Mouse (Mus musculus): ENCODE data around the gene Igfbp5. TPM values are rescaled to one million over a fixed set of nuclear protein-coding genes. Genes with fewer than 3 reads are reported as not detected.

Igfbp5 gene
- total RNA-seq, 2 experiments from 2014 or later, result 161 to 274 TPM

DNA sequence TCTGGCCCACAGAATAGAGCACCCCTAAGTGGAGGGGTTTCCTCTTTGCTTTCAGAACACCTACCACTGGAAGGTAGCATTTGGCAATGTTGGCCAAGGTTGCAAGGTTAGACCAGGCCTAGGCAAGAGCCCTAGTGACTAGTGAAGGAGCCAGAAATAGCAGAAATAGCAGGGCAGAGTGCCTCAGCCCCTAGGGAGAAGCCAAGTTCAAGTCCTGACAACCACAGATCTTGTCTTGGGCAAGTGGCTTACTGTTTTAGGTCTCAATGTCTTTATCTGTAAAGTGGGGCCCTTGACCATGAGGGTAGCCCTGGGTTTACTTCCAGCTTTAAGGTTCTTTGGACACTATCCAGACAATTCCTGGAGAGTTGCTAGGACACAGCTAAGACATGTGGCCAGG is 5.4 kb downstream of the Igfbp5 start:
- DNase-seq, result no peak

DNA sequence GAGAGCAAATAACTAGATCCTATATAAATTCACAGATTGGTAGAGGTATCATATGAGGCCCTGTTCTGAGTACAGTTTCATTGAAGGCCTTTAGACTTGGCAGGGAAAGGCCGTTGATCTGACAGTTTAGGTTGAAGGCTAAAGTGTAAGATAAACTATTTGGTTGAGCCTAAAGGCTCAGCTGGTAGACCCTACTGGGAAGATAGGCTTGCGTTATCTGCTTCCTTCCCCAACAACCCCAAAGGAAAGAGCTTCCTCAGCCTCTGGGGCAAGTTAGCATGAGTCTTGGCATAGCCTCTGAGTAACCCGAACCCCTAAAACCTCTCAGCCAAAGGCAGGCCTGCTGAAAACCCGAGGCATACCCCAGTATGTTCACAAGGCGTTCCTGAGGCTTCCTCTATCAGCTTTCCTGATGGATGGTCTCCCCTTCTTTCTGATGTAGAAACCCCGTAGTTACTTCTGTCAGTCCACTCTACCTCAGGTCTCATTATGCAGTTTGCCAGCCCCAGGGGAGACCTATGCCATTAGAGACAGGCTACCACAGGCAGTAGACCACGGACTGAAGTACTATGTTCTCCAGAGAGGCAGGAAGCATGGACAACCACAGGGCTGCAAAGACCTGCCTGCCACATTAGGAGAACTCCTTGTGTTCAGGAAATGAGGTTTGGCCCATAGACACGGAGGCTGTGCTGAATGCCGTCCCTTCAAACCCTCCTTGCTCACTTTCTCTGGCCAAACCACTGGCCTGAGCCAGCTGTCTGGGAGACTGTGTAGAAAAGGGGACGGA is 6.1 kb downstream of the Igfbp5 start:
- no peak for DNase-seq

DNA sequence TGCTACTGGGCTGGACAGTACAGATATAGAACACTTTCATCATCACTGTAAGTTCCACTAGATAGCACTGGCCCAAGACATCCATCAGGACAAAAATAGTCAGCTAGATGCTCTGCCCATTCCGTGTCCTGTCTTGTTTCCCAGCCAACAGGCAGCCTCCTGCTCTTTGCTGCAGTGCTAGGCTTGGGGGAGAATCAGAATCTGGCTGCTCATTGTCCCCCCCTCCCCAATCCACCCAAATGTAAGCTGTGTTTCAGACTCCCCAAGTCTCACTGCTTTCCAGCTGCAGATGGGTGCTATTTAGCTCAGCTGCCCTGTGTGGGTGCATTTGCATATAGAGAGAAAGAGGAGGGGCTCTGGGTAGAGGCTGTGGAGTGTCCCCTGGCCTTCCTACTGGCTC is 7.3 kb downstream of the Igfbp5 start:
- no peak for DNase-seq

DNA sequence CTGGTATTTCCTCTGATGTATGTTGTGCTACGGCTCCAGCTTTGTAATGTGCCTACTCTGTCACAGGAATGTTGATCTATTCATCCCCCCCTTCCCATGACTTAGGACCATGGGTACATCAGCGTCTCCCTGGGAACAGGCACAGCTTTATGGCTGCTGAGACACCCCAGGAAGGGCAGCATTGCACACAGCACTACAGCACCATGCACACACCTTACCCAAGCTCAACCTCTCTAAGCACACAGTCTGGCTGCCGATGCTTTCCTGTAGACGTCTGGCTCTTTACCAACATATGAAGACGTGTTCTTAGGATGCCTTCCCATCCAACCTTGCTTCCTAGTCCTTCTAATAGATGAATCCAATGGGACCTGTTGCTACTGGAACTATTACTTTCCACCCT is 8.3 kb downstream of the Igfbp5 start:
- DNase-seq, result no peak

DNA sequence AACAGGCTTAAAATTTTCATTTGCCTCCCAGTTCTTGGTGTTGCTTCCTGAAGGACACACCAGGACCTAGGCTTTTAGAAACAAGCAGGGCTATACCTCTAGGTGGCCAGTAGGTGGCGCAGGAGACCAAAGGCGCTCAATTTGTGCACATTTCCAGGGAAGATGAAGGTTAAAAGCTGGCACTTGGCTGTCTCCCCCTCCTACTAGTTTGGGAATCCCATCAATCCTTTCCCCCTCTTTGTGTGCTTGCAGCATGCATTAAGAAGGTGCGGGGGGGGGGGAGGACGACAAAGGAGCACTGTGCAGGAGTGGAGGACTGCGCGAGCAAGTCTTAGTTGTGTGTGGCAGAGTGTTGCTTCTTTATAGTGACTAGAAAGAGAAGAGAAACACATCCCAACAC is 8.8 kb downstream of the Igfbp5 start:
- no peak for DNase-seq

DNA sequence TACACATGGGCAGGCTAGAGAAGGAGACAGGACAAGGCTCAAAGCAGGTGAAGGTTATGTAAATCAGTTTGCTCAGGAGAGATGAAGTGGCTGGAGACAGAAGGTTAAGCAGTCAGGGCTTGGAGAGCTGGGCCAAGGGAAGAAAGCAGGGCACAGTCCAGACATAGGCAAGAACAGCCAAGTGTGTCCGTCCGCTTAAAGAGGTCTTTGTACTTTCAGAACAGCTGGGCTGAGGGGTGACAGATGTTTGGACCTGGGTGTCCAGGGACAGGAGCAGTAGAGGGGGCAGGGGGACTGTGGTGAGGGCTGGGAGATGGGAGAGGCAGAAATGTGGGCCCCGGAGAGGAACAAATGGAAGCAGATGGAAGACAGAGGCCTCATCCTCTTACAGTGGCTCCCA is 10.4 kb downstream of the Igfbp5 start:
- no peak for DNase-seq

DNA sequence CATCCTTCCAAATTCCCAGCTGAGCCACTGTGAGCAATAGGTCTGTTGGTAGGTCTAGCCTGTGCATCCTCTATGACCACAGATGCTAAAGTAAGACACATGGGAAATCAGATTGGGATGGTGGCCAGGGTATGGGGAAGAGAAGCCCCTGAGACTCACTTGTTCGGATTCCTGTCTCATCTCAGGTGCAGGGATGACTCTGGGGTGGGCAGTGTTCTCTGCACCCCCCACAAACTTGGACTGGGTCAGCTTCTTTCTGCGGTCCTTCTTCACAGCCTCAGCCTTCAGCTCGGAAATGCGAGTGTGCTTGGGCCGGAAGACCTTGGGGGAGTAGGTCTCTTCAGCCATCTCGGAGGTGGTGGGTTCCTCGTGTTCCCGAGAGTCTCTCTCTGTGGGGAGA is 11.0 kb downstream of the Igfbp5 start:
- no peak for DNase-seq

DNA sequence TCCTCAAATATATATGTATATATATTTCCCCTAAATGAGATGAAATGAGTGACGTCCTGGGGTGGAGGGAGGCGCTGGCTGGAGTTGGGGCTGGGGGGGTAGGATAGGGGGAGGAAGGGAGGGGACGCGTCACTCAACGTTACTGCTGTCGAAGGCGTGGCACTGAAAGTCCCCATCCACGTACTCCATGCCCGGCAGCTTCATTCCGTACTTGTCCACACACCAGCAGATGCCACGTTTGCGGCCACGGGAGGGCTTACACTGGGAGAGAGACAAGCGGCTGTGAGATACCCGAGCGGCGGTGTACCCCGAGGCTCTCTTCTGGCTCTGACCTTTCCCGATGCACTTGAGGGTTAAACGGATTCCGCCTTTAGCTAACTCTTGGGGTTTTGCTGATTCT is 12.4 kb downstream of the Igfbp5 start:
- DNase-seq, result no peak

DNA sequence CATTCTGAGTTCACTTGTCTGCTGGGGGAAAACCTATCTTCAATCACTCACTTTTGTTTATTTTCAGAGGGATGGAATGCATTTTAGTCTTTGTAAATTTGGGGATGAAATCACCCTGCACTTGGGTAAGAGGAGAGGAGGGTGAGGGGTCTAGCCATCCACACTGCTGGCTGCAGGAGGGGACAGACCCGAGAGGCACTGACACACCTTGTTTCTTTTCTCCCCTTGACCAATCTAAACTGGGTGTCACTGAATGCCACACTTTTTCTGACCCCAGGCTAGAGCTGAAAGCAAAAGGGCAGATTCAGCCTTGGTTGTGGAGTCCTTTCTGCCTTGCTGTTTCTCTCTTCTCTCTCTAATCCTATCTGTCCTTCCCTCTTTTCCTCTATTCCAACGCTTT is 13.0 kb downstream of the Igfbp5 start:
- no peak for DNase-seq

DNA sequence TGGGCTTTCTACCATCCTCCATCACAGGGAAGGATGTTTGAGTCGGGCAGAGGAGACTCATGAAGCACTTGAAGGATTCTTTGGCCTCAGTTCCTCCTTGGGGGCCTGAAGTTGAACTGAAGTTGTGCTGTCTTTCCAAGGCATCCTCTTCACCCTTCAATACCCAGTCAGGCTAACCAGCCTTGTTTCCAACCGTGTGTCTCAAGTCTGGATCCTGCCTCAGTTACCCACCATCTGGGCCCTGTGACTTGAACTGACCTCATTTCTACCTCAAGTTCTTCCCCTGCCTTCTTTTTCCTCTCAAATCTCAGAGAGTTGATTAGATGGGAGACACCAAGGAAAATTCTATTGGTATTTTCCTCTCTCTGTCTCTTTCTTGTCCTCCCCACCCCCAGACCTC is 14.2 kb downstream of the Igfbp5 start:
- DNase-seq, result no peak

DNA sequence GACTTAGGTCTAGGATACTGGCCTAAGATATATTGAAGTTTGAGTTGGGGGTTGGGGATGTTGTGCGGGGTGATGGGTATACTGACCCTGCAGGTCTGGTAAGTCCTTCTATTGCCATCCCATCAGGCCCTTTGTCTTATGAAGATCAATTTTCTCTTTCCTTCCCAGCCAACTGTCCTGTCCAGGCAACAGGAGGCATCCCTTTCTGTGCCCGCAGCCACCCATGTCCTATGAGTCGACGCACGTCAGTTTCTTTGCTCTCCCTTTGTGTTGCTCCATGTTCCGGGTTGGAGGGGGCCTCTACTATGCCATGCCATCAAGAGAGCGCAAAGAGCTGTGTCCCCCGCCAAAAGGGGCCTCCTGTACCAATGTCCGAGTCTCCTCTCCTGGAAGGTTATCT is 14.7 kb downstream of the Igfbp5 start:
- no peak for DNase-seq

DNA sequence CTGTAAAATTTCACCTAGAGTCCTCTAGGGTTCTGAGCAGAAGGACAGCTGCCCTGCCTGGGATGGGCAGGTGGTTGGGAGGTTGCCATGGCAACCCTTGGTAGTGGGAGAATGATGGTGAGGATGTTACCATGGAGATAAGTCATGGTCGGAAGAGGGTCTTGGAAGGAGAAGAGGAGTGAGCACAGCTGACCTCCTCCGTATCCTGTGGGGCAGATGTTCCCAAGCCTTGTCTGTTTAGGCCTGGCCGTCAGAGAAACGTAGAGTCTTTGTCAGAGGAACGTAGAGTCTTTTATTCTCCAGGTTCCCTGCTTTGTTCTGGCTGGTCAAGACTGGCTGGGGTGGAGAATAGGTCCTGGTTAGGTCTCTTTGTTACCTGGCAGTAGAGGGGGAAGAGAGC is 15.8 kb downstream of the Igfbp5 start:
- DNase-seq, result no peak

DNA sequence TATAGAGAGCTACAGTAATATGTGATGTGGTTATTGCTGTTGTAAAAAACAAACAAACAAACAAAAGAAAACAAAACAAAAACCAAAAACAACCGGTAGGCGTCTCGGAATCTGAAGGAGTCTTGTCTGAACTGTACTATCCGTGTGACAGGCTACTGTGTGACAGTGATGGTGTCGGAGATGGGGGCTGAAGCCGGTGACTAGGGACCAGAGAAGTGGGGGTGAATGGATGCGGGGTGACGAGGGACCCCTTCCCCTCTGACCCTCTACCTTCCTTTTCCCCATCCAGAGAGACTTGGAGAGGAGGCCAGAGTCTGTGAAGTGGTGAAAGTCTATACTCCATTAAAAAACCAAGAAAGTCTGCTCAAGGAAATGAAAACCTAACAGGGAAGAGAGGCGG is 16.4 kb downstream of the Igfbp5 start:
- no peak for DNase-seq

DNA sequence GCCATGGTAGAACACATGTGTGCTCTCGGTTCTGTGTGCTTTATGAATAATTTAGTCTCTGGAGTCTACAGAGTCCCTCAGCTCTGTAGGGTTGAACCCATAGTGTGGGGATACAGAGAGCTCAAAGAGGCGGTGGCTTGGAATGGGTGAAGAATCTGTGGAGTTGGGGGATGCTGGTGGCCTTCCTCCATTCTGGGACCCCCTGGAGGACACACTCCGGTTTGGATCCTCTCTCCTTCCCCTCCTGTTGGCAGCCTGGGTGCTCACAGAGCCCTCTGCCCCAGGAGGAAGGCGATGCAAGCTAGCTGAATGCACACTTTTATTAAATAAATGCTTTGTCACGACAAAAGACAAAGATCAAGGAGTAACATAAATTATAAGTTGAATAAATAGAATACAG is 17.1 kb downstream of the Igfbp5 start:
- no peak for DNase-seq

DNA sequence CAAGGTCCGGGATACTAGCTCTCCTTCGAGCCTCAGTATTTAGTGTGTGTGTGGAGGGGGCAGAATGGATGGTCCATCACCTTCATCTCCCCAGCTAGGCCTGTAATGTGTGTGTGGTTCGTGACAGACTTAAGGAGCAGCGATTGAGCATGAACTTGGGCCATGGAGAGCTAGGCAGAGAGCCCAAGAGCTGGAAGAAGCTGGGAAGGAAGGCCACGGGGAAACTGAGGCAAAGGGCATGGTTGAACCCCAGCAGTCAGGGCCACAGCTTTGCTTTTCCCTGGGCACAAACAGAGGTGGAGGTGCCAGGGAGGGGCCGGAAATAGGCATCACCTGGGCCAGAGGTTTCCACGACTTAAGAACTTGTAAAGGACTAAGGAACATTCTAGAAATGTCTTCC is 17.5 kb downstream of the Igfbp5 start:
- DNase-seq, result no peak

DNA sequence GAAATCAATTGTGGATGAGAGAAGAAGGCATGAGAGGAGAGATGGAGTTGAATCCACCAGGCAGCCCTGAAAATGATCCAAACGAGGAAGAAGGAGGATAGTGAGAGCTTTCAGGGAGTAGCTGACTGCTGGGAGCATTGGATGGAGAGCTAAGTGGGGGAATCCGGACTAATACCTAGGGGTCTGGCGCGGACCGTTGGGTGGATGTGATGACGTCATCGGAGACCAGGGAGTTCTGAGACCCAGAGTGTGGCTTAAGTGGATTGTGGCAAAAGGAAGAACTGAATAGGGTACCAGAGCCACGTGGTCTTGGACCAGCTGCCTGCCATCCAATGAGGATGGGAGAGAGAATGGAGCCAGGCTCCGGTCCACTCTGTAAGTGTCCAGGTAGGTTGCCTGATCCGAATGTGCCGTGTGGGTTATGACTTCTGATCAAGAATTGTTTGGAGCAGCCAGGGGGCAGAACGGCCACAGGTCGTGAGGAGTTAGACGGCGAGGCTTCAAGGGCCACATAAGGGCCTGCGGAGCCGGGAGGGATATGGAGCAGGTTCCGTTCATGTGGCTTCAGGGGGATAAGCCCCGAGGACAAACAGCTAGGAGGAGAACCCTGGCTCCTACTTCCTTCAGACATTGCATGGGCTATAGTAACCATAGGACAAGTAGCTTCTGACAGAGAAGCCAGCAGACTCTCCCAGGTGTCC is 18.3 kb downstream of the Igfbp5 start:
- DNase-seq, result no peak

DNA sequence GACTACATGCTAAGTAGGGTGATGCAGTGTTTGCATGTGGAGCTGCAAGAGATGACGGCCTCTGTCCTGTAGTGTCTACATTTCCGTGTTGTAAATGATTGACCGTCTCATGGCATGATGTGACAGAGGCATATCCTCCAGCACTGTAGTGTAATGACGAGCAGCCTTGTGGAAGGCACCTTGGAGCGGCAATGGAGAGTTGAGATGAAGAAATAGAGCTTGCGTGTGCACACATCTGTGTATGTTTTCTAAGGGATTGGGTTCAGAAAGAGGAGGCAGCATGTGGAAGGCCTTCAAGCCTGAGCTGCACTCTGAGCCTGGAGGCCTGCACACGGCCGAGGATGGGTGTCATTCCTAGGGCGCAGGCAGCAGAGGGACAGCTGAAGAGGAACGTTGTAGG is 19.0 kb downstream of the Igfbp5 start:
- no peak for DNase-seq

DNA sequence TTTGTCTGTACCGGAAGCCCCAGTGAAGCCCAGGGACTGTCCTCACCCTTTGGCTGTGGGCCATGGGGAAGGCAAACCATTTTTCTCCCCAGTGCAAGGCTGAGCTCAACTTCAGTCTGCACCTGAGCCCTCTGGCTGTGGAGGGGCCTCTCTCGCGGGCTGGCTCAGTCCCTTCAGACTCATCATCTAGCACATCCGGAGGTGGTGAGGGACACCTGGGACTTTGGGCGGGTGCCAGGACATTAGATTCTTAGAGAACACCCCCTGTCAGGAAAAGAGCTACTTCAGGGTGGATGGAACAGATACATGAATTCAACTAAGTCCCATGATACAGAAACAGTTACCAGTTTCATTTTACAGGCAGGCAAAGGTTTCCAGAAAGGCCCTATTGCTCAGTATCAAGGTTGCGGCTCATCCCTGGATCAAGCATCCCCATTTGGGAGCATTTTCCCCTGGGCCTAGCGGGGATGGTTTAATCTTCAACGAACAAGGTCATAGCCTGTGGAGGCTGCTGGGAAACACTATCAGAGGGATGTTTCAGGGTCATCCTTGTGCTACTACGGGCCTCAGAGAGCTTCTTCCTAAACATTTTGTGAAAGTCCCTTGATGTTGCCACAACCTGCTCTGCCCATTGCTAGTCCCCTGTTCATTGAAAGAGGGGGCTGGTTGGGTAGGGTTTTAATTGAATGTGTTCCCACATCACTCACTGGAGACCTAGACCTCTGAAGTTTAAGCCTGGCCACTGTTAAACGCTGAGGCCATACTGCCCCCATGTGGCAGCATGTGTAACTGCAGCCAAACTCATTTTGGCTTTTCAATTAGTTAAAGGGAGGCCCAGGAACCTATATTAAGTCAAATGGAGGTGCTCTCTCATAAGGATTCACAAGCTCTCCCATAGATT is 20.1 kb downstream of the Igfbp5 start:
- no peak for DNase-seq

DNA sequence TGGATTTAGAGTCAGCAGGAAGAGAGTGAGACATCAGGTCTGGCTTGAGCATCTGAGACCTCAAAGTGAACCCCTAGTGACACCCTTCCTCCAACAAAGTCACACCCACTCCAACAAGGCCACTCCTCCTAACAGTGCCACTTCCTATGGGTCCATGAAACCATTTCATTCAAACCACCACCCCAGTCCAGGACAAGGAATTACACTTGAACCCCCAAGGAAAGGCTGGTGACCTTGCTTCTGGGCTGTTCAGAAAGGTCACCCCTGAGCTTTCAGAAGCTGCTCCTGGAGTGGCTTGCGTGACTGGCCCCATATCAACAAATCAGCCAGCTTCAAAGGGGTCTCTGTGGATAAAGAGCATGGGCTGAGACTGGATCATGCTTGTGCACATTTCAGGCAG is 20.9 kb downstream of the Igfbp5 start:
- DNase-seq, result no peak

DNA sequence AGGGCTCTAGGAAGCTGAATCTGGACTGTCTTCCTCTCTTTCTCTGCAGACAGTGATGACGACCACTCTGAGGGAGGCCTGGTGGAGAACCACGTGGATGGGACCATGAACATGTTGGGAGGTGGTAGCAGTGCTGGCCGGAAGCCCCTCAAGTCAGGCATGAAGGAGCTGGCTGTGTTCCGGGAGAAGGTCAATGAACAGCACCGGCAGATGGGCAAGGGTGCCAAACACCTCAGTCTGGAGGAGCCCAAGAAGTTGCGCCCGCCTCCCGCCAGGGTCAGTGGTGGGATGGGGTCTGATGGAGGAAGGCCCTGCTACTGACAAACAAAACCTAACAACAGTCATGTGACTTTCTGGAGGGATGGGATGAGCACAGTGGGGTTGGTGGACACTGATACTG is 25.6 kb downstream of the Igfbp5 start:
- no peak for DNase-seq

DNA sequence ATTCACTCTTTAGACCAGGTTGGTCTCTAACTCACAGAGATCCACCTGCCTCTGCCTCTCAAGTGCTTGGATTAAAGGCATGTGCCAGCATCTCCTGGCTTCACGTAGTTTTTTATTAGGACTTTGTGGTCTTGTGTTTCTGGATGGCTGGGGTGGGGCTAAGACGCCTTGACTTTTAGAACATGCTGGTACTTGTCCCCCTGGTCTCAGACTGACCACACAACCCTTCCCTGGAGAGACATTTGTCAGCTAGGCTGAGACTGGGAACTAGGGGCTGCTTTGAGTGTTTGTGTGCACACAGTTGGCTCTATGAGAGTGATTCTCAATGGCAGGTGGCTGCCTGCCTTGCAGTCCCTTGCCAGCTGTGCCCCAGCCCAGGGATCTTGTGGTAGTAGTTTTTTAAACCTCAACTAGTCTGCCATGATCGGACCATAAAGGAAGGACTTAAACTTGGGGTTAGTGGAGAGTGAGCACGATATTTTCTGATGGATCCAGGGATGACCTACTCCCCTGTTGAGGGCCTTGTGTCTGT is 26.8 kb downstream of the Igfbp5 start:
- no peak for DNase-seq

DNA sequence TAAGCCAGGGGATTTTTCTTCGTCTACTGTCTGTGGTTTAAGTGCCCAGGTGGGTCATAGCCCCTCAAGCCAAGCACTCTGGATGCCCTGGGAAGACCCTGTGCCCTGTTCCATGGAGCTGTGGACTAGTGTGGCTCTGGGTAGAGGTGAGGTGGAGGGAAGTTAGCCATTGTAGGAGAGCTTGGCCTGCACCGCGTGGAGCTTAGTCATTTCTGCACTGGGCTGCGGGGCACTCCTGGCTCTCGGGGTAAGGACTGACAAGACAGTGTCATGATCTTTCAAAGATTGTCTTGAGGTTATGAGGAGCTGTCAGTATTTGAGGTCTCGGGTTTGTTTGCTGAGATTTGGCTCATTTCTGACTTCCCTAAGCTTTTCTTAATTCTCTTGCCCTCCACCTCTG is 30.0 kb downstream of the Igfbp5 start:
- no peak for DNase-seq
